Mouse (Mus musculus): ENCODE measurements around the gene Phf21b. TPM values are rescaled to one million over a fixed set of nuclear protein-coding genes. Genes with fewer than 3 reads are reported as not detected.
A peak's percentile ranks its signal among the peaks of the same experiment; 100 is the strongest.

Phf21b gene
- polyA plus RNA-seq, 1 experiment from 2014 or later: 0.39 TPM

- H3K27ac ChIP-seq (ENCODE audit: low read depth, low read length): no peak overlapping the region
- H3K9ac ChIP-seq (ENCODE audit: low read depth, low read length): peak overlapping the region; percentile 39; the same call in 1 of the 2 replicates
- H3K4me2 ChIP-seq: peak overlapping the region; percentile 74
- peaks cover 10% of the 10 kb centered on the region for H3K27me3 ChIP-seq (ENCODE audit: control insufficient read depth, insufficient read depth, low read length)
- peak overlapping the region; percentile 38 for H3K4me3 ChIP-seq (ENCODE audit: low read depth, low read length)
- WGBS (ENCODE audit: insufficient replicate concordance): 4% methylated on average over 21 of the region's 22 CpGs
- no peaks in the 10 kb centered on the region for H3K36me3 ChIP-seq (ENCODE audit: control insufficient read depth, insufficient read depth, low read length)
- H3K4me1 ChIP-seq (ENCODE audit: control insufficient read depth, insufficient read depth, low read length): peaks cover 3% of the 10 kb centered on the region; the same call in 1 of the 2 replicates
- ATAC-seq (replicated peaks; ENCODE audit: insufficient number of reproducible peaks, low FRiP score, low TSS enrichment): no peak
- H3K9me3 ChIP-seq (replicated peaks; ENCODE audit: control insufficient read depth, low read length): no peaks in the 10 kb centered on the region
These were observed 99.4 kb downstream of the Phf21b start for GRCm38 (mm10) chr15:84756426-84756825.

GRCm38 (mm10) chr15:84754987-84755386 is 100.9 kb downstream of the Phf21b start:
- no peak overlapping the region for H3K27ac ChIP-seq (ENCODE audit: low read depth, low read length)
- 8% methylated on average over 3 of the region's 3 CpGs for WGBS (ENCODE audit: insufficient replicate concordance)
- ATAC-seq (replicated peaks; ENCODE audit: insufficient number of reproducible peaks, low FRiP score, low TSS enrichment): no peak

GRCm38 (mm10) chr15:84745831-84746230 is 110.0 kb downstream of the Phf21b start:
- H3K9ac ChIP-seq (ENCODE audit: low read depth, low read length): no peak overlapping the region
- H3K4me3 ChIP-seq (ENCODE audit: low read depth, low read length): no peak overlapping the region
- 68% methylated on average over 4 of the region's 4 CpGs for WGBS (ENCODE audit: insufficient replicate concordance)
- H3K27ac ChIP-seq (ENCODE audit: low read depth, low read length): no peak overlapping the region
- H3K9me3 ChIP-seq (replicated peaks; ENCODE audit: control insufficient read depth, low read length): no peaks in the 10 kb centered on the region
- no peaks in the 10 kb centered on the region for H3K36me3 ChIP-seq (ENCODE audit: control insufficient read depth, insufficient read depth, low read length)
- H3K4me2 ChIP-seq: no peak overlapping the region
- ATAC-seq (replicated peaks; ENCODE audit: insufficient number of reproducible peaks, low FRiP score, low TSS enrichment): no peak
- H3K27me3 ChIP-seq (ENCODE audit: control insufficient read depth, insufficient read depth, low read length): no peaks in the 10 kb centered on the region
- H3K4me1 ChIP-seq (ENCODE audit: control insufficient read depth, insufficient read depth, low read length): peaks cover 18% of the 10 kb centered on the region; the same call in 1 of the 2 replicates

More at GRCm38 (mm10) chr15:84754987-84755386, 100.9 kb downstream of the Phf21b start:
- Histone ChIP-seq H3K9me3 (replicated peaks; ENCODE audit: control insufficient read depth, low read length) (no peaks in the 10 kb centered on the region), H3K4me2 (no peak overlapping the region), H3K4me3 (ENCODE audit: low read depth, low read length) (no peak overlapping the region), H3K36me3 (ENCODE audit: control insufficient read depth, insufficient read depth, low read length) (no peaks in the 10 kb centered on the region), H3K4me1 (ENCODE audit: control insufficient read depth, insufficient read depth, low read length) (peaks cover 3% of the 10 kb centered on the region; the same call in 1 of the 2 replicates), H3K9ac (ENCODE audit: low read depth, low read length) (no peak overlapping the region), H3K27me3 (ENCODE audit: control insufficient read depth, insufficient read depth, low read length) (peaks cover 10% of the 10 kb centered on the region)

GRCm38 (mm10) chr15:84744308-84744707 is 111.5 kb downstream of the Phf21b start:
- Histone ChIP-seq H3K9me3 (replicated peaks; ENCODE audit: control insufficient read depth, low read length) (no peaks in the 10 kb centered on the region), H3K4me2 (no peak overlapping the region), H3K36me3 (ENCODE audit: control insufficient read depth, insufficient read depth, low read length) (no peaks in the 10 kb centered on the region), H3K4me3 (ENCODE audit: low read depth, low read length) (no peak overlapping the region), H3K27me3 (ENCODE audit: control insufficient read depth, insufficient read depth, low read length) (no peaks in the 10 kb centered on the region), H3K27ac (ENCODE audit: low read depth, low read length) (no peak overlapping the region), H3K4me1 (ENCODE audit: control insufficient read depth, insufficient read depth, low read length) (peaks cover 18% of the 10 kb centered on the region; the same call in 1 of the 2 replicates), H3K9ac (ENCODE audit: low read depth, low read length) (no peak overlapping the region)
- no peak for ATAC-seq (replicated peaks; ENCODE audit: insufficient number of reproducible peaks, low FRiP score, low TSS enrichment)
- 7% methylated on average over 2 of the region's 2 CpGs for WGBS (ENCODE audit: insufficient replicate concordance)

- H3K4me2 ChIP-seq: no peak overlapping the region
- H3K4me3 ChIP-seq (ENCODE audit: low read depth, low read length): no peak overlapping the region
- no peak for ATAC-seq (replicated peaks; ENCODE audit: insufficient number of reproducible peaks, low FRiP score, low TSS enrichment)
- no peak overlapping the region for H3K9ac ChIP-seq (ENCODE audit: low read depth, low read length)
- WGBS (ENCODE audit: insufficient replicate concordance): 8% methylated on average over 3 of the region's 3 CpGs
- H3K9me3 ChIP-seq (replicated peaks; ENCODE audit: control insufficient read depth, low read length): no peaks in the 10 kb centered on the region
- H3K4me1 ChIP-seq (ENCODE audit: control insufficient read depth, insufficient read depth, low read length): peaks cover 18% of the 10 kb centered on the region; the same call in 1 of the 2 replicates
- H3K27me3 ChIP-seq (ENCODE audit: control insufficient read depth, insufficient read depth, low read length): no peaks in the 10 kb centered on the region
- H3K27ac ChIP-seq (ENCODE audit: low read depth, low read length): no peak overlapping the region
- H3K36me3 ChIP-seq (ENCODE audit: control insufficient read depth, insufficient read depth, low read length): no peaks in the 10 kb centered on the region
These were observed 112.5 kb downstream of the Phf21b start for GRCm38 (mm10) chr15:84743347-84743746.

- ATAC-seq (replicated peaks; ENCODE audit: insufficient number of reproducible peaks, low FRiP score, low TSS enrichment): no peak
- no peak overlapping the region for H3K9ac ChIP-seq (ENCODE audit: low read depth, low read length)
- peaks cover 18% of the 10 kb centered on the region; the same call in 1 of the 2 replicates for H3K4me1 ChIP-seq (ENCODE audit: control insufficient read depth, insufficient read depth, low read length)
- no peaks in the 10 kb centered on the region for H3K36me3 ChIP-seq (ENCODE audit: control insufficient read depth, insufficient read depth, low read length)
- WGBS (ENCODE audit: insufficient replicate concordance): 67% methylated on average over 3 of the region's 3 CpGs
- H3K4me3 ChIP-seq (ENCODE audit: low read depth, low read length): no peak overlapping the region
- no peaks in the 10 kb centered on the region for H3K27me3 ChIP-seq (ENCODE audit: control insufficient read depth, insufficient read depth, low read length)
- H3K4me2 ChIP-seq: no peak overlapping the region
- H3K9me3 ChIP-seq (replicated peaks; ENCODE audit: control insufficient read depth, low read length): no peaks in the 10 kb centered on the region
- no peak overlapping the region for H3K27ac ChIP-seq (ENCODE audit: low read depth, low read length)
These were observed 114.3 kb downstream of the Phf21b start for GRCm38 (mm10) chr15:84741573-84741972.

GRCm38 (mm10) chr15:84738246-84738645 is 117.6 kb downstream of the Phf21b start:
- Histone ChIP-seq H3K4me1 (ENCODE audit: control insufficient read depth, insufficient read depth, low read length) (peaks cover 4% of the 10 kb centered on the region; the same call in 1 of the 2 replicates), H3K9ac (ENCODE audit: low read depth, low read length) (no peak overlapping the region), H3K27ac (ENCODE audit: low read depth, low read length) (no peak overlapping the region), H3K9me3 (replicated peaks; ENCODE audit: control insufficient read depth, low read length) (no peaks in the 10 kb centered on the region), H3K4me2 (no peak overlapping the region), H3K36me3 (ENCODE audit: control insufficient read depth, insufficient read depth, low read length) (no peaks in the 10 kb centered on the region), H3K27me3 (ENCODE audit: control insufficient read depth, insufficient read depth, low read length) (no peaks in the 10 kb centered on the region), H3K4me3 (ENCODE audit: low read depth, low read length) (no peak overlapping the region)
- ATAC-seq (replicated peaks; ENCODE audit: insufficient number of reproducible peaks, low FRiP score, low TSS enrichment): no peak
- WGBS (ENCODE audit: insufficient replicate concordance): 90% methylated on average over 7 of the region's 7 CpGs

GRCm38 (mm10) chr15:84736994-84737346 is 118.9 kb downstream of the Phf21b start:
- Histone ChIP-seq H3K4me1 (ENCODE audit: control insufficient read depth, insufficient read depth, low read length) (no peaks in the 10 kb centered on the region), H3K27me3 (ENCODE audit: control insufficient read depth, insufficient read depth, low read length) (no peaks in the 10 kb centered on the region), H3K4me3 (ENCODE audit: low read depth, low read length) (no peak overlapping the region), H3K36me3 (ENCODE audit: control insufficient read depth, insufficient read depth, low read length) (no peaks in the 10 kb centered on the region), H3K9me3 (replicated peaks; ENCODE audit: control insufficient read depth, low read length) (no peaks in the 10 kb centered on the region), H3K4me2 (no peak overlapping the region), H3K9ac (ENCODE audit: low read depth, low read length) (no peak overlapping the region), H3K27ac (ENCODE audit: low read depth, low read length) (no peak overlapping the region)
- no peak for ATAC-seq (replicated peaks; ENCODE audit: insufficient number of reproducible peaks, low FRiP score, low TSS enrichment)
- WGBS (ENCODE audit: insufficient replicate concordance): 39% methylated on average over 3 of the region's 4 CpGs

GRCm38 (mm10) chr15:84736346-84736993 is 119.4 kb downstream of the Phf21b start:
- Histone ChIP-seq H3K4me1 (ENCODE audit: control insufficient read depth, insufficient read depth, low read length) (no peaks in the 10 kb centered on the region), H3K9me3 (replicated peaks; ENCODE audit: control insufficient read depth, low read length) (no peaks in the 10 kb centered on the region), H3K36me3 (ENCODE audit: control insufficient read depth, insufficient read depth, low read length) (no peaks in the 10 kb centered on the region), H3K4me2 (no peak overlapping the region), H3K9ac (ENCODE audit: low read depth, low read length) (no peak overlapping the region), H3K4me3 (ENCODE audit: low read depth, low read length) (no peak overlapping the region), H3K27me3 (ENCODE audit: control insufficient read depth, insufficient read depth, low read length) (no peaks in the 10 kb centered on the region), H3K27ac (ENCODE audit: low read depth, low read length) (no peak overlapping the region)
- ATAC-seq (replicated peaks; ENCODE audit: insufficient number of reproducible peaks, low FRiP score, low TSS enrichment): no peak
- WGBS (ENCODE audit: insufficient replicate concordance): 70% methylated on average over 11 of the region's 11 CpGs
